Mouse (Mus musculus) ovary, postnatal 10 days (tissue): ENCODE measurements around the gene Ttc7.

Experiments used
- DNase-seq: peaks from one replicate; pipeline ENCODE4 v3.0.0; 2022; ENCODE audit warnings: low spot score

Gene Ttc7

DNA sequence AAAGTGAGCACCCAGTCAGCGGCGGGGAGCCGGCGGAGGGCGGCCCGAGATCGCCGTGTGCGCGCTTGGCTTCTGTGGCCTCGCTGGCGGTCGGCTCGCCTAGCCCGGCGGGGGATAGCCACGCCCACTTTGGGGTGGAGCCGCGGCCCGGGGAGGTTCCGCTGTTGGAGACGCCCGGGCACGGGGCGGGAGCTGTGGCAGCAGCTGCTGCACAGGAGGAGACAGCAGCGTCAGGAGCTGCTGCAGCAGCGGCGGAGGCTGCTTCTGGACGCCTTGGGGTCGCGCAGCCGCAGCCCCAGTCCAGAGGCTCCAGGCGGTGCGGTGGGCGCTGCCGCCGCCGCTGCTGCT is at the start of gene Ttc7:
TSS of gene Ttc7 (plus strand) at position 181 of the 348 bp plus-strand sequence.
- DNase-seq = peak; percentile 95

GRCm38 (mm10) chr17:87235019-87235418 is 47.7 kb upstream of the Ttc7 start:
- DNase-seq = no peak

- no peak for DNase-seq
Observed at GRCm38 (mm10) chr17:87236725-87237650, 45.7 kb upstream of the Ttc7 start.

DNA sequence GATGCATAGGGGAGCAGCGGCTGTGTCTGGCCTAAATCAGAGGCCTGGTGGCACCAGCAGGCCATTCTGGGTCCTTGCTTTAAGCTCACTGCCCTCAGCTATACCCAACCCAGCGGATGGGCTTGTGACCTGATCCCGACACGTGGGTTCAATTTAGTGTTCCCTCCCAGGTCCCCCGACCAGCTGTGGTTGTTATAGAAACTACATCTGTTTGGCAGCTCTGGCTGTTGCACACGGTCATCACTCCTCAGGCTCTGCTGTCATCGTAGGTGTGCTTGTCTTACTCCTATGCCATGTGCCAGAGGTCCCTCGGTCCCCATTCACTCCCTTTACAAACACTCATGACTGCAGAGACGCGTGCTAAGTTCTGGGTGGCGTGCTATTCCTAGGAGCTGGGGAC is 44.9 kb upstream of the Ttc7 start:
- no peak for DNase-seq

DNA sequence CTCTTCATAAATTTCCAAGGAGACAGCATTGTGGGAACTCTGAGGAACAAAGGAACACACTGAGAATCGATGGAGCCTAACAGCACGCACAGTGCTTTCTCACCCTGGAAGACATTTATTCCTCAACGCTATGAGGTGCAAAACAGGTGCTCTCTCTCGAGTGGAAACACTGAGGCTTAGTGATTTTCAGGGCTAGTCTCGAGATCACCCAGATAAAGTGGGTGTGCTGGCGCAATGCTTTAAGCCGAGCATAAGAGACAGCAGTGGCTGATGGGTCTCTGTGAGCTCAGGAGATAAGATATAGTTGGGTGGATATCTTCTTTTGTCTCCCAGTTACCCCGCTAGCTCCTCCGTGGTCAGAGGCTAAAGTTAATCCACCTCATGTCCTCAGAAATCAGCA is 36.6 kb upstream of the Ttc7 start:
- DNase-seq = no peak

GRCm38 (mm10) chr17:87254384-87254783 is 28.3 kb upstream of the Ttc7 start:
- no peak for DNase-seq

DNA sequence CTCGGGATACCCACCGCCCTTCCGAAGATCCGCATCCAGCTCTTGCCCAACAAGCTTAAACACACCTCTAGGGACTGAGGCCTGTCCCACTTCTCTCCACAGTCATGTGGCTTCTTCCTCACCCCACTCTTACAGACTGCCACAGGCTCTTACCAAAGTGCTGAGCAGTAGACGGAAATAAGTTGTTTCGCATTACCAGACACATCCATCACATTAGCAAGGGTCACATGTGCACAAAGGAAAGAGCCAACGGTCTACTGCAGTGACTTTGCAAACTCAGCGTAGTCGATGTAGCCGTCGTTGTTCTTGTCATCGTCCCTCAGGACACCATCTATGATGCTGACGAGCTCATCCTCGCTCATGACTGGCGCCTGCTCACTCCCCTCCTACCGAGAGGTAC is 27.0 kb upstream of the Ttc7 start:
- no peak for DNase-seq

- DNase-seq = no peak
Observed at GRCm38 (mm10) chr17:87263401-87263800, 19.3 kb upstream of the Ttc7 start.

DNA sequence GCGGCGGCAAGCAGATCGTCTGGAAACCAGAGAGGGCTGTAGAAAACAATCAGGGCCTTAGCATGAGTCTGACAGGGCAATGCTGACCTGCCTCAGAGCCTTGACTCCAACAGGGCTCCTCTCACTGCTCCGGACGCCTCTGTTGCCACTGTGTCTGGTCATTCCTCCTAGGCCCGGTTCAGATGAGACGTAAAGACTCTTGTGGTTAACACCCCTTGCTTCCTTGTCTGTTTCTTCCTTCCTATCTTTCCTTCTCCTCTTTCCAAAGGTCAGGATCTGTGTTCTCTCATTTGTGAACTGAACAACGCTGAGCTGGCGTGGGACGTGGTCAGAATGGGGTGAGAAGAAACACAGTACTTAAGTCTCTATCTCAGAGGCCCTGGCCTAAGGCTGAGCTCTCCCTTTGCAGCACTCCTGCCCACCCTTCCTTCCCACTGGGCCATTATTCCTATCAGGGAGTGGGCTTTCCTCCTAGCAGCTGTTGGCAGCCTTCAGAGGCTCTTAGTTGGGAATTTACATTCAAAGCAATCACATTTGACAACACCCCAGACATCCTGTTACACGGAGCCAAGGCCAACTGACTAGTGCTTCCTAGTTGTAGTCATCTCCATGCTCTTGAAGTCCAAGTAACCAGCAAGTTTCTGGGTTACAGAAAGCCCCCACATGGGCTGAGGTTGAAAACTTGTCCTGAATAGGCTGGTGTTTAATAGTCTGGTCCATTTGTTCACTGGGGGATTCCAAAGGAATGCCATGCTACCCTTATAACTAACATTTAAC is 18.4 kb upstream of the Ttc7 start:
- DNase-seq = no peak

- DNase-seq = no peak
Observed at GRCm38 (mm10) chr17:87264927-87265791, 17.5 kb upstream of the Ttc7 start.

DNA sequence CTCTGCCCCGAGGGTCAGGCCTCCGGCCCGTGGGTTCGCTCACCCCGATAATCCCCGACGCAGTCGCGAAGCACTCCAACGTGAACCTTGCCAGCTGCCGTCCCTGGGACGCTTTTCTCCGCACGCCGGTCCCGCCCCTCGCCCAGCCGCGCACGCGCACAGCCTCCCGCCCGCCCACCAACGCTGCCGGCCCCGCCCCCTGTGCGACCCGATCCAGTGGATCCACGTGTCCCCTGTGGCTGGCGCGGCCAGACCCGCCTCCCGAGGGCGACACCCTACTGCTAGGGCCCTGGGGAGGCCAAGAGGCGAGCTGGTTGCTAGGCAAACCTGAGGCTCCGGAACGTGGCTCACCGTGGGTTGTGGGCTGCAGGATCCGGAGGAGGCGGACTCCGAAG is 16.9 kb upstream of the Ttc7 start, which contains the start of gene Mcfd2:
TSS of gene Mcfd2 (minus strand) at position 144 of the 395 bp plus-strand sequence.
- DNase-seq = peak; percentile 88

DNA sequence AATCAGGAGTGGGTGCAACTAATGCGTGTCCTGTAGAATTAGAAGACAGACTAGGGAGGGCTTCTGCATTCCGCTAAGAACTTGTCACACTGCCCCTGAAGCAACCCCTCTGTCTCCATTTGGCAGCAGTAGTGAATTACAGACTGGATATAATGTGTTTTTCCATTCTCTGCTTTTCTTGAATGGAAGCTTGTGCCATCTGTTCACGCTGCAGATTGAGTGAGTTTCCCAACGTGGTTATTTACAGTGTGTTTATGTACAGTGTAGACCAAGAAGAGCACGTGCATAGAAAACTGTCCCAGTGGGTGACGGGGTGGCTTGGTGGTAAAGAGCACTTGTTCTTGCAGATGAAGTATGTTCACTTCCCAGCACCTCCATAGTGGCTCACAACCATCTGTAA is 13.2 kb upstream of the Ttc7 start:
- DNase-seq = no peak

GRCm38 (mm10) chr17:87275363-87276341 is 7.0 kb upstream of the Ttc7 start:
- DNase-seq = no peak

DNA sequence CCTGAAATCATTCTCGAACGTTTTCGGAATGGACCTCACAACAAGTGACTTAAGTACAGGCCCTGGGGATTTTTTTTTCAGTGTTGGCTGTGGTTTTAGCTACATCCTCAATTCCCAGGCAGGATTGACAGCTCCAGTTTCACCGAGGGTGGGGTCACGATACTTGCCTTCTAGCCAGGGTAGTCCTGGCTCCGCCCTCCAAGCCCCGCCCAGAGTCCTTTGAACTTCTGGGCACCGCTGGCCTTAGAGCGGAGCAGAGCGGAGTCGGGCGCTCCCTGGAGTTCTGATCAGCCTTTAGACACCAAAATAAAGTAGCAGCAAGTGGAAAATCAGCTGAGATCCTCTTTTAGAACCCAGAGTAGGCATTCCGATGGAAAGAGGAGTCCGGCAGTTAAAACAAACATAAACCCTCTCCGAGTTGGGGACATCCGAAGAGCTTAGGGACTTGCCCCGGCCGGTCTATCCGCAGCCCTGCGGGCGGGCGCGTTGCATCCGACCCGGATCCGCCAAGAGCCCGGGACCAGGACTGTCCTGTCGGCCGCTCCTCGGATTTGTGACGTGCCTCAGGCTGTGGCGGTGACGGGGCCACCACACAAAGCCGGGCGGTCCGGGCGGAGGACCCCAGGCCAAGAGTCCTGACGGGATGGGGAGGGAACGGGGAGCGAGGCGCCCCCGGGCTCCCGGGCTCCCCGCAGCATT is 530 bp upstream of the Ttc7 start:
- peak; percentile 59 for DNase-seq

DNA sequence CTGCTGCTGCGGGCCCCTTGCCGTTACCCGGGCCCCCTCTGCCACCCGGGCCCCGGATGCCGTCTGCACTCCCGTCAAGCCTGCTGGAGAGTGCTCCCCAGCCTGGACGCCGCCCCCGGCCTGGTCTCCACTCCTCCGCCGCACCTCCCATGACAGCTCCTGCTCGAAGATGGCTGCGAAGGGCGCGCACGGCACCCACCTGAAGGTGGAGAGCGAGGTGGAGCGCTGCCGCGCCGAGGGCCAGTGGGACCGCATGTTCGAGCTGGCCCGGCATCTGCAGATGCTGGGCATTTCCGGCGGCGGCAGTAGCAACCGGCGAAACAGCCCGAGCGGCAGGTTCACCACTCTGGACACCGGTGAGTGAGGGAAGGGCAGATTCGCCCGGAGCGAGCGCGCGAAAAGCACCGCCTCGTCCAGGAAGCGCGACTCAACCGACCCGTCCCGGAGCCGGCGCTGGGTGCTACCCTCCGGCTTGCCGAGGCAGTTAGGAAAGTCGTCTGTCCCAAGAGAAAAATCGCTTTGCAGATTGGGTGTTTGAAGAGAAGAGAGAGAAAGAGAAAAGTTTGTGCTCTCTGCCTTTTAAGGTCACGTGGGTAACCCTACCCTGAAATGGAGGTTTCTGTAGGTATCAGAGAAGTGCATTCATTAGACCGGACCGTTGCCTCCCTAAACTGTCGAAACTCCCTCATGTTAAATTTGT is 519 bp downstream of the Ttc7 start:
- peak; percentile 47 for DNase-seq

- DNase-seq = no peak
Observed at GRCm38 (mm10) chr17:87283755-87284481, 1.2 kb downstream of the Ttc7 start.

DNA sequence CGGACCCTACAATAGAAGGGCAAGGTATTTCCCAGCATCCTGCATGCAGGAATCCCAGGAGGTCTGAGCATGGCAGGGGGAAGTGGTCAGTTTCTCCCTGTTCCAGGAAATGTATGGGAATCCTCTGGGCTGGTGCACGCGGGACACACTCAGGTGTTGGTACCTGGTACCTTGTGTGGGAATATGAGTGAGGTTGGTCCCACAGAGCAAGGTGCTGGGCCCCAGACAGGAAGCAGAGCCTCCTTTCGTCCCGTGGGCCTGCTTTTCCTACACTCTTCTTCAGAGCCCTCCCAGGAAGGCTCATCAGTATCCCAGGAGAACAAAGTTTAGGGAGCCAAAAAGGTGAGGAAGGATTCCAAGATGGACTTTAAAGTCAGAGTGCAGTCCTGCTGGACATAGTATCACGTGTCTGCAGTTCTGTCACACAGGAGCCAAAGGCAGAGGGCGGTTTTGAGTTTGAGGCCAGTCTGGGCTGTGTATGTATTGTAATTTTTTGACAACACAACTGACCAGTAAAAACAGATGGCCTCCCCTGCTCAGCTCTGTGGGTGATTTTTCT is 1.9 kb downstream of the Ttc7 start:
- DNase-seq = no peak

DNA sequence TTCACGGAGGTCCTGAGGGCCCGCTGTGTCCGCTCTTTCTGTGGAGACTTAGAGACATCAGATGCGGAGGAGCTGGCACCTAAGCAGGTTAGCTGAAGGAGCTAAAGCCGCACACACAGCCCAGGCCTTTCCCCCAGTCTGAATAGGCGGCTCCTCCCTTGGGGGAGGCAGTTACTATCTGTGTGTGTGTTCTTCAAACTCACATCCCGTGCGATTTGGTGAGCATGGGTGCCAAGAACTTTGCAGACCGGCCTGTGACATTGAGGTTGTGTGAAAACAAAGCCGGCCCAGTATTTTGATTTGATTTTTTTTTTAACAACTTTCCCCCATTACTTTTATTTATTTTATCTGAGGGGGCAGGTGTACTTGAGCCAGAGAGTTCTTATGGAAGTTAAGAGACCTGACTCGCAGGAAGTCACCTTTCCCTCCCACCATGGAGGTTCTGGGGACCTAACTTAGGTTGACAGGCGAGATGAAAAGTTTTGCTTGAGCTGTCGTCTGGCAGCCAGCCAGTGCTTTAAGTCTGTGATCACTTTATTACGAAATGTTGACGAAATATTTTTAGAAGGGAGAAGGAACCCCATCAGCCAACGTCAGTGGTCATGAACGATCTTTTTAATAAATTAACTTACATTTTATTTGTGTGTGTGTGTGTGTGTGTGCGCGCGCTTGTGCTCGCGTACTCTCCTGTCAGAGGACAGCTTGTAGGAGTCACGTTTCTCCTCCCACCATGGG is 3.2 kb downstream of the Ttc7 start:
- no peak for DNase-seq
